Mouse (Mus musculus): ENCODE measurements at regions not wholly inside any gene's neighbourhood (a gene's known extent, or its start where the extent isn't known, plus 50 kb on each side); places are given as distances from the start of the nearest gene placed in this dataset.

DNA sequence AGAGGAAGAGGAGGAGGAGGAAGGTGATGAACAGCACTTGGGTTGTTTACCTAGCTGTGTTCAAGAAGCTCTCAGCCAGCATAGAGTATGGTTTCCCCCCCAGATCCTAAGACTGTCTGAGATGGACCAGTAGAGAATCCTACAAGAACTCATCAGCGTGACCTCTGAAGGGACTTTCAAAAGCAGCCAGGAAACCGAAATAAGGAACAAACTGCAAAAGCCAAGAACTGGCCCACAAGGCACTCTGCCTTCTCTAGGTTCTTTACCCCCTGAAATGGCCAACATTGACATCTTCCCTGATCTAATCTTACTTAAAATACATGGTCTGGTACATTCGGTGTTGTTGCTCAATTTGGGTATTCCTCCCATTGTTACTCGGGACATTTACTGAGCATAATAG, 118.1 kb upstream of the Rreb1 start:
- no peak overlapping the region for H3K27ac ChIP-seq (replicated peaks)
- no peak for ATAC-seq (ENCODE audit: low FRiP score, low read depth)
- H3K4me3 ChIP-seq = no peak overlapping the region
- WGBS = 84% methylated on average over 4 of the region's 4 CpGs
- H3K4me1 ChIP-seq (replicated peaks) = no peaks in the 10 kb centered on the region
- H3K4me2 ChIP-seq = no peak overlapping the region
- no peaks in the 10 kb centered on the region for H3K9me3 ChIP-seq
- no peaks in the 10 kb centered on the region for H3K36me3 ChIP-seq
- no peak overlapping the region for H3K9ac ChIP-seq
- H3K27me3 ChIP-seq = no peaks in the 10 kb centered on the region

DNA sequence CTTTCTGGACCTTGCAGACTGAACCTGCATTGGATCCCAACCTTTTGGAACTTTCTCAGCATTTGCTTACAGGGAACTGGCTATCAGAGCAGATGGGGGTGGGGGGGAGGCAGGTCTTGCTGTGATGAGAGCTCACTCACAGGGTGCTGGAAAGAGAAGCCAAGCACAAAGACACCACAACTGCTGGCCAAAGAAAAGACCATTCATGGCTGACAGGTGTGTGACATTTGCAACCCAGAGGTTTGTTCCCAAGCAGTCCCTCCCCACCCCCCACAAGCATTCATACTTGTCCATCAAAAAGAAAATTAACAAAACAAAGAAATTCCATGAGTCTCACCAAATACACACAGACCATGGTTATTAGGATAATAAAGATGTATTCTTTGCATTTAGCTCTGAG, 117.5 kb upstream of the Rreb1 start:
- H3K4me3 ChIP-seq = no peak overlapping the region
- no peaks in the 10 kb centered on the region for H3K9me3 ChIP-seq
- H3K27ac ChIP-seq (replicated peaks) = no peak overlapping the region
- no peak overlapping the region for H3K4me2 ChIP-seq
- H3K9ac ChIP-seq = no peak overlapping the region
- no peaks in the 10 kb centered on the region for H3K36me3 ChIP-seq
- no peak for ATAC-seq (ENCODE audit: low FRiP score, low read depth)
- no peaks in the 10 kb centered on the region for H3K27me3 ChIP-seq
- H3K4me1 ChIP-seq (replicated peaks) = no peaks in the 10 kb centered on the region

DNA sequence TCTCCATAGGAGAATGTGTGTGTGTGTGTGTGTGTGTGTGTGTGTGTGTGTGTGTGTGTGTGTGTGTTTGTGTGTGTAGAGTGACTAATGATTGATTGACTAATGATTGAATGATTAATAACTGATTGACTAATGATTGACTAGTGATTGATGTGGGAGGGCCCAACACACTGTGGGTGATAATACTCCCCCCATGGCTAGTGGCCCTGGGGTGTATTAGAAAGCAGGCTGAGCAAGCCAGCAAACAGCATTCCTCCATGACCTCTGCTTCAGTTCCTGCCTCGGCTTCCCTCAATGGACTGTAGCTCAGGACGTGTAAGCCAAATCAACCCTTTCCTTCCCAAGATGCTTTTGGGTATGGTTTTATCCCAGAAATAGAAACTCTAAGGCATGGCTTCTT, 114.1 kb upstream of the Rreb1 start:
- no peaks in the 10 kb centered on the region for H3K27me3 ChIP-seq
- no peak for ATAC-seq (ENCODE audit: low FRiP score, low read depth)
- no peaks in the 10 kb centered on the region for H3K36me3 ChIP-seq
- no peak overlapping the region for H3K4me3 ChIP-seq
- H3K4me1 ChIP-seq (replicated peaks) = no peaks in the 10 kb centered on the region
- no peak overlapping the region for H3K4me2 ChIP-seq
- no peak overlapping the region for H3K27ac ChIP-seq (replicated peaks)
- no peaks in the 10 kb centered on the region for H3K9me3 ChIP-seq
- WGBS = 76% methylated on average over 2 of the region's 2 CpGs
- no peak overlapping the region for H3K9ac ChIP-seq

GRCm38 (mm10) chr13:37666207-37667003, 111.8 kb upstream of the Rreb1 start:
- Histone ChIP-seq H3K4me3 (no peak overlapping the region), H3K27ac (replicated peaks) (no peak overlapping the region), H3K4me1 (replicated peaks) (no peaks in the 10 kb centered on the region), H3K9me3 (no peaks in the 10 kb centered on the region), H3K9ac (no peak overlapping the region), H3K4me2 (no peak overlapping the region), H3K36me3 (no peaks in the 10 kb centered on the region), H3K27me3 (no peaks in the 10 kb centered on the region)
- 75% methylated on average over 22 of the region's 22 CpGs for whole genome bisulfite sequencing
- no peak for ATAC-seq (ENCODE audit: low FRiP score, low read depth)

DNA sequence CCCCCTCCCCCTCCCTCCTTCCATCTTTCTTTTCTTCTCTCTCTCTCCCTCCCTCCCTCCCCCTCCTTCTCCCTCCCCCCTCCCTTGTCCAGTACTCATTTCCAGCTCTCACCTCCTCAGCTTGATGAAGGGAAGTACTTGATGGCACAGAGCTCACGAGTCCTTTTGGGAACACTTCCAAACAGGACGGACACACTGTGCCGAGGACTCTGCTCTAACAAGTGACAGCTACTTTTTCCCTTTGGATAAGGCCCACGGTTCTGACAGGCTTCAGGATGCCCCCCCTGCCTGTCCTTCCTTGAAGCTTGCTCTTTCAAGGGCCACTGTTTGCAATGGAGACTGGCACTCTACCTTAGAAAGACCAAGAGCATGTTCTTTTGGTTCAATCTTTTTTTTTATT, 110.8 kb upstream of the Rreb1 start:
- no peak for ATAC-seq (ENCODE audit: low FRiP score, low read depth)
- 71% methylated on average over 4 of the region's 4 CpGs for WGBS
- H3K27ac ChIP-seq (replicated peaks) = no peak overlapping the region

GRCm38 (mm10) chr13:37667871-37668270, 110.3 kb upstream of the Rreb1 start:
- no peaks in the 10 kb centered on the region for H3K4me1 ChIP-seq (replicated peaks)
- no peak overlapping the region for H3K4me3 ChIP-seq
- H3K4me2 ChIP-seq = no peak overlapping the region
- H3K27me3 ChIP-seq = no peaks in the 10 kb centered on the region
- ATAC-seq (ENCODE audit: low FRiP score, low read depth) = no peak
- no peaks in the 10 kb centered on the region for H3K36me3 ChIP-seq
- 76% methylated on average over 5 of the region's 5 CpGs for WGBS
- H3K9me3 ChIP-seq = no peaks in the 10 kb centered on the region
- no peak overlapping the region for H3K27ac ChIP-seq (replicated peaks)
- no peak overlapping the region for H3K9ac ChIP-seq

More for the DNA sequence above, 110.8 kb upstream of the Rreb1 start:
- Histone ChIP-seq H3K27me3 (no peaks in the 10 kb centered on the region), H3K9me3 (no peaks in the 10 kb centered on the region), H3K4me3 (no peak overlapping the region), H3K36me3 (no peaks in the 10 kb centered on the region), H3K9ac (no peak overlapping the region), H3K4me1 (replicated peaks) (no peaks in the 10 kb centered on the region), H3K4me2 (no peak overlapping the region)

GRCm38 (mm10) chr13:37671109-37671508, 107.1 kb upstream of the Rreb1 start:
- ATAC-seq (ENCODE audit: low FRiP score, low read depth) = no peak
- H3K9me3 ChIP-seq = no peaks in the 10 kb centered on the region
- no peaks in the 10 kb centered on the region for H3K36me3 ChIP-seq
- no peak overlapping the region for H3K4me3 ChIP-seq
- H3K27me3 ChIP-seq = no peaks in the 10 kb centered on the region
- no peak overlapping the region for H3K27ac ChIP-seq (replicated peaks)
- no peak overlapping the region for H3K9ac ChIP-seq
- H3K4me1 ChIP-seq (replicated peaks) = no peaks in the 10 kb centered on the region
- no peak overlapping the region for H3K4me2 ChIP-seq
- 77% methylated on average over 5 of the region's 5 CpGs for WGBS

DNA sequence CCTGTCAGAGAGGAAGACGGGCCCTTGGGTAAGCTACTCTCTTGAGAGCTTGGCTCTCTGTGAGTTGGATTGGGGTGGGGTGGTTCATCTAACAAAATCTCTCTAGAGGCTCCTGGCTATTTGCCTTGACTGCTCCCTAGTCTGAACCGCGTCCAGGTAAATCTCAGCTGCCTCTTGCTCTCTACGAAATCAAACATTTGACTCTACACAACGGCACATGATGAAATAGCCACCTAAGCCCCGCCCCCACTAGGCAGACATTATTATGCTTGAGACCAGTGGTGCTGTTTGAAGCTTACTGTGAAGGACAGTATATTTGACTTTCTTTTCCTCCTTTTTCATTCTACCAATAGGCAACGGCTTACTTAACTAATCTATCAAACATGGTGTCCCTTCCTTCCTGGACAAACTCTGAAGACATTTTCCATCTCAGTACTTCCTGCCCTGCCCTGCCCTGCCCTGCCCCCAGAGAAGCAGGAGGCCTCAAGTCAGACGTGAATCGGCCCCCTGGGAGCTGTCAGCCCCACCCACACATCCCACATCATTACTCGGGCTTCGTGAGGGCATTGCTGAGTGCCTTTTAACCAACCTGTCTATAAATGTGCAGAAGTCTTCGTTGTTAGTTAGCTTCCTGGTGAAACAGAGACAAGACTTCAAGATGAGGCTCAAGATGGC, 103.4 kb upstream of the Rreb1 start:
- H3K27me3 ChIP-seq = no peaks in the 10 kb centered on the region
- H3K9ac ChIP-seq = no peak overlapping the region
- H3K36me3 ChIP-seq = no peaks in the 10 kb centered on the region
- WGBS = 75% methylated on average over 12 of the region's 12 CpGs
- no peak overlapping the region for H3K4me2 ChIP-seq
- no peaks in the 10 kb centered on the region for H3K9me3 ChIP-seq
- ATAC-seq (ENCODE audit: low FRiP score, low read depth) = no peak
- H3K4me3 ChIP-seq = no peak overlapping the region
- no peaks in the 10 kb centered on the region for H3K4me1 ChIP-seq (replicated peaks)
- H3K27ac ChIP-seq (replicated peaks) = no peak overlapping the region

DNA sequence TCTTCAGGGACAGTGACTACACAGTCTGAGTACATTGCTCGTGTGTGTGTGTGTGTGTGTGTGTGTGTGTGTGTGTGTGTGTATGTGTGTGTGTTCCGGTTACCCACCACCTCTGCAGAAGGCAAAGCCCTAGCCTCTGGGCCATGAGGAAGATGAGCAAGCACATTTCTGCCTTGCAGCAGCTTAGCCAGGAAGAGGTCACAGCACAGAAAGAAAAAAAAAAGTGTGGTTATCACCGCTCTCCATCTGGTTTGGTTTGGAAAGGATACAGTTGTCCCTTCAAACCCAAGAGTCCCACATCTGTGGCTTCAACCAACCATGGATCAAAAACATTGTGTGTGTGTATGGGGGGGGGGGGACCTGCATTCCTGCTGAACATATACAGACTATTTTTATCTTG, 102.5 kb upstream of the Rreb1 start:
- no peak for ATAC-seq (ENCODE audit: low FRiP score, low read depth)
- Histone ChIP-seq H3K9ac (no peak overlapping the region), H3K27ac (replicated peaks) (no peak overlapping the region), H3K4me2 (no peak overlapping the region), H3K4me1 (replicated peaks) (peaks cover under 1% of the 10 kb centered on the region; the same call in 1 of the 2 replicates), H3K27me3 (no peaks in the 10 kb centered on the region), H3K9me3 (no peaks in the 10 kb centered on the region), H3K4me3 (no peak overlapping the region), H3K36me3 (no peaks in the 10 kb centered on the region)
- WGBS = 95% methylated on average over 3 of the region's 3 CpGs

- H3K9me3 ChIP-seq = no peaks in the 10 kb centered on the region
- 89% methylated on average over 6 of the region's 6 CpGs for WGBS
- ATAC-seq (ENCODE audit: low FRiP score, low read depth) = no peak
These were observed 101.3 kb upstream of the Rreb1 start for GRCm38 (mm10) chr13:37676912-37677311.

DNA sequence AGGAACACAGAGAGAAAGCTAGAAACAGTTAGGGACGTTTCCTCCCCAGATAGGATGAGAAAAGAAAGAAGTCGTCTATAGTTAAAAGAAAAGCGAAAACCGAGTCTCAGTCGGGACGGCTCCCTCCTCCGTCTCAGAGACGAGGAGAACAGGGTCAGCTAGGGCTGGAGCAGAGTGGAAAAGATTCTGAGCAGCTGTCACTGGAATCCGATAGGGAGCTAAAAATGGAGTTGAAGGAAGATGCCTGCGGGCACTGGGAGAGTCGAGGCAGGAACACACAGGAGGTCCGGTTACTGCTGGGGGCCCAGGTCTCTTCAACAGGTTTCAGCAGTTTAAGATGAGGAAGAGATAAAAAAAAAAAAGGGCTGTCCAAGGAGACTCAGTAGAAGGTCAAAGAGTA, 99.9 kb upstream of the Rreb1 start:
- no peak overlapping the region for H3K27ac ChIP-seq (replicated peaks)
- H3K36me3 ChIP-seq = no peaks in the 10 kb centered on the region
- no peak overlapping the region for H3K4me3 ChIP-seq
- WGBS = 87% methylated on average over 12 of the region's 12 CpGs
- H3K4me2 ChIP-seq = no peak overlapping the region
- no peak for ATAC-seq (ENCODE audit: low FRiP score, low read depth)
- no peak overlapping the region for H3K9ac ChIP-seq
- H3K9me3 ChIP-seq = no peaks in the 10 kb centered on the region
- no peaks in the 10 kb centered on the region for H3K27me3 ChIP-seq
- H3K4me1 ChIP-seq (replicated peaks) = peaks cover 4% of the 10 kb centered on the region; the same call in 1 of the 2 replicates

More at GRCm38 (mm10) chr13:37676912-37677311, 101.3 kb upstream of the Rreb1 start:
- no peaks in the 10 kb centered on the region for H3K27me3 ChIP-seq
- H3K27ac ChIP-seq (replicated peaks) = no peak overlapping the region
- no peak overlapping the region for H3K4me2 ChIP-seq
- peaks cover 4% of the 10 kb centered on the region; the same call in 1 of the 2 replicates for H3K4me1 ChIP-seq (replicated peaks)
- H3K9ac ChIP-seq = no peak overlapping the region
- no peak overlapping the region for H3K4me3 ChIP-seq
- no peaks in the 10 kb centered on the region for H3K36me3 ChIP-seq

GRCm38 (mm10) chr13:37678772-37679171, 99.4 kb upstream of the Rreb1 start:
- H3K4me2 ChIP-seq = no peak overlapping the region
- no peak overlapping the region for H3K27ac ChIP-seq (replicated peaks)
- H3K9ac ChIP-seq = no peak overlapping the region
- WGBS = 97% methylated on average over 9 of the region's 9 CpGs
- H3K27me3 ChIP-seq = no peaks in the 10 kb centered on the region
- no peak for ATAC-seq (ENCODE audit: low FRiP score, low read depth)
- H3K4me3 ChIP-seq = no peak overlapping the region
- no peaks in the 10 kb centered on the region for H3K9me3 ChIP-seq
- H3K4me1 ChIP-seq (replicated peaks) = peaks cover 4% of the 10 kb centered on the region; the same call in 1 of the 2 replicates
- no peaks in the 10 kb centered on the region for H3K36me3 ChIP-seq
